Mouse (Mus musculus): ENCODE results near the gene Smg9.

- TF ChIP-seq CTCF (IDR thresholded peaks at IDR 0.05; ENCODE audit: insufficient read depth, low read depth, low read length) = no peak
- no peak for TF ChIP-seq POLR2A (IDR thresholded peaks at IDR 0.05; ENCODE audit: insufficient read depth, low read depth, low read length)
These were observed 30.1 kb downstream of the Smg9 start for GRCm38 (mm10) chr7:24429413-24430112.

Measured in olfactory bulb, adult 2 months (tissue).